Mouse (Mus musculus) intestine, embryonic 15.5 days (tissue): Measurements from ENCODE around the gene Ttll6. TPM values are rescaled to one million over a fixed set of nuclear protein-coding genes. Genes with fewer than 3 reads are reported as not detected.
A peak's percentile ranks its signal among the peaks of the same experiment; 100 is the strongest.
"Not testable (repeated sequence)": the region's sequence is repeated elsewhere in the genome, so short reads cannot be mapped to it uniquely, and the experiment has no call there.

Experiments used
- ATAC-seq: fragments of 200-750 bp; cut with Nextera tagmentation; 2 replicates; pipeline ENCODE4 v1.8.0; 2017; ENCODE audit warnings: moderate TSS enrichment, moderate library complexity
- H3K27ac ChIP-seq: fragments of 300-500 bp; sonication (generic); 2 replicates; pipeline ENCODE4 v1.5.1; 2015; ENCODE audit warnings: mild to moderate bottlenecking, inconsistent platforms
- H3K27me3 ChIP-seq: fragments of 300-500 bp; sonication (generic); replicated peaks from 2 replicates; pipeline ENCODE4 v1.6.1; 2015; ENCODE audit warnings: inconsistent platforms
- H3K36me3 ChIP-seq: fragments of 300-500 bp; sonication (generic); 2 replicates; pipeline ENCODE4 v1.6.1; 2015; ENCODE audit warnings: inconsistent platforms
- H3K4me1 ChIP-seq: fragments of 300-500 bp; sonication (generic); replicated peaks from 2 replicates; pipeline ENCODE4 v1.6.1; 2015; ENCODE audit warnings: inconsistent platforms
- H3K4me2 ChIP-seq: fragments of 300-500 bp; sonication (generic); replicated peaks from 2 replicates; pipeline ENCODE4 v1.6.1; 2015; ENCODE audit warnings: mild to moderate bottlenecking, inconsistent platforms
- H3K4me3 ChIP-seq: fragments of 300-500 bp; sonication (generic); replicated peaks from 2 replicates; pipeline ENCODE4 v1.5.1; 2015; ENCODE audit warnings: inconsistent platforms
- H3K9ac ChIP-seq: fragments of 300-500 bp; sonication (generic); 2 replicates; pipeline ENCODE4 v1.6.1; 2015; ENCODE audit warnings: inconsistent platforms
- H3K9me3 ChIP-seq: fragments of 300-500 bp; sonication (generic); 2 replicates; pipeline ENCODE4 v1.6.1; 2016; ENCODE audit warnings: inconsistent platforms
- WGBS: fragments of 180-500 bp; shearing (Covaris S2); methylation state at CpG from one replicate; pipeline ENCODE4 v1.1.7; 2015; 5-methylcytosine and 5-hydroxymethylcytosine counted together
- polyA plus RNA-seq: library from polyadenylated mRNA; unstranded; fragments of >200 nt; fragmentation: Nextera tagmentation; extraction: Ambion mirVana; gene quantifications from 2 replicates; pipeline ENCODE4 v1.2.1, GENCODE M21; 2015

Gene Ttll6
- polyA plus RNA-seq, 1 experiment from 2014 or later, result 0.40 TPM

DNA sequence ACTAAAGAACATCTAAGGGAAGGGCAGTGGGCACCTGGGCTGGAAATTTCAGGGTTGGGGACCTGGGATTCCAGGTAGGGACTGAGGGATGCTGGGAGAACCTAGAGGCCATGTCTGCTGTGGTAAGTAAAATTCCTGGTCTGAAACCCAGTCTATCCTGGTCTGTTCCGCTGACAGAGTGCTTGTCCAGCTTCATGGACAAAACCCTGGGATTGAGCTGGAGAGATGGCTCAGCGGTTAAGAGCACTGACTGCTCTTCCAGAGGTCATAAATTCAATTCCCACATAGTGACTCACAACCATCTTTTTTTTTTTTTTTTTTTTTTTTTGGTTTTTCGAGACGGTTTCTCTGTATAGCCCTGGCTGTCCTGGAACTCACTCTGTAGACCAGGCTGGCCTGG, 10.8 kb upstream of the Ttll6 start:
- H3K9me3 ChIP-seq, result not testable (repeated sequence)

DNA sequence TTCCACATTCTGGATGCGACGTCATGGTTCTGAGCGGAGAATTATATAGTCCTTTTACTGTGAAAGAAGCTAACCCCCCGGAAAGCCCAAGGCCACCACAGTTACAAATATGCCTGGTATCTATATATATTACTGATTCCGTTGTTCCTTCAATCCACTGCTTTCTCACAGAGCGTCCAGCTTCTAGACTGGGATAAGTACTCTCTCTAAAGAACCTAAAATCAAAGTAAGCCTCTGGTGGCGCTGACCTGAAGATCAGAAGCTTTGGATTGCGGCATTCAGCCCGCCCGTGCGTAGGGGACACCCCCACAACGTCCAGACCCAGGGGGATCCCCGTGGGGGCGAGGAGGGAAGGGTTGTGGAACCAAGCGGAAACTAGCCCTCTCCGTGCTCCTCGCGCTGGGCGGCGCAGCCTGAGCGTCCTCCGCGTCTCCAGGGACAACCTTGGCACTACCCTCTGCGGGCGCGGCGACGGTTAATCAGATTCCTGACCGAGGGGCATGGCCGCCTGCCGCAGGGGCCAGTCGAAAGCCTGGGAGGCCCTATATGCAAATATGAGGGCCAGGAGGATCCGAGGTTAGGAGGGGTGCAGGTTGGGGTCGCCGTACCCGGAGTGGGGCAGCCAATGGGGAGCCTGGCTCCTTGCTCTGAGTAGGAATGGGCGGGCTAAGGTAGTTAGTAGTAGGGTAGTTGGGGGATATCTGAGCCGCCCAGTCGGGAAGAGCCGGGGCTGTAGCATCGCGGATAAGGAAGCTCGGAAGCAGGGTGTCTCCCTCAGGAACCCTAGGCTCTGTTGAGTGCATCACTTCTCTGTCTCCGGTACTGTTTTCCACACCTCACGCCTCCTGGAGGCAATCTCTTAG, 9.3 kb upstream of the Ttll6 start:
- Histone ChIP-seq H3K27ac (no peak overlapping the region), H3K9ac (peak overlapping the region; percentile 54), H3K4me1 (peaks cover 7% of the 10 kb centered on the region; the same call in 1 of the 2 replicates), H3K4me3 (peak overlapping the region; percentile 44), H3K27me3 (peaks cover 17% of the 10 kb centered on the region), H3K4me2 (peak overlapping the region; percentile 92), H3K36me3 (no peaks in the 10 kb centered on the region), H3K9me3 (no peaks in the 10 kb centered on the region)
- ATAC-seq, result peak; percentile 76
- 2% methylated on average over 45 of the region's 45 CpGs for WGBS

More for the DNA sequence above, 10.8 kb upstream of the Ttll6 start:
- peaks cover 17% of the 10 kb centered on the region for H3K27me3 ChIP-seq
- H3K4me2 ChIP-seq, ATAC-seq, H3K4me3 ChIP-seq, H3K36me3 ChIP-seq, H3K27ac ChIP-seq, H3K4me1 ChIP-seq, H3K9ac ChIP-seq: not testable (repeated sequence)
- whole genome bisulfite sequencing, result 78% methylated on average over 2 of the region's 4 CpGs

DNA sequence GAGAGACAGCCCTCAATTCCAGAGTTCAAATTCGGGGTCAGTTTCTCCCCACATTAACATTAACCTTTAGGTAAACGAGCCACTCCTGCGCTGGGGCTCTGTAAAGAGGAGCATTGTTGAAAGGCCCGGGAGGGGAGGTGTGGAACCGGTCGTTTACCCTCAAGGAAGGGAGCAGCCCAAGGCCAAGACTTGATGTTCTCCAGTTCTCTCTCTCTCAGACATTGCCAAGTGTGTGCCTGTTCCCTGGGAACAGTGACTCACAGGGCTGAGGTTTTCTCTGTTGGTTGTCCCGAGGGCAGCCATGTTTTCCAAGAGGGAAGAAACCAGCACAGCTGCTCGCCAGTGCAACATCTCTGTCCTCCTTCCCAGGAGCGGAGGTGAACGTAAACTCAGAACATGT, 3.0 kb upstream of the Ttll6 start:
- Histone ChIP-seq H3K27me3 (0 out of 2 replicates have a peak, but pooled peaks cover 6% of the 10 kb centered on the region), H3K27ac (peak overlapping the region; percentile 54; the same call in 1 of the 2 replicates), H3K9me3 (no peaks in the 10 kb centered on the region), H3K9ac (no peak overlapping the region), H3K4me3 (no peak overlapping the region), H3K4me2 (no peak overlapping the region), H3K36me3 (no peaks in the 10 kb centered on the region), H3K4me1 (peaks cover 2% of the 10 kb centered on the region; the same call in 1 of the 2 replicates)
- peak; percentile 69 for ATAC-seq
- 33% methylated on average over 10 of the region's 10 CpGs for WGBS

DNA sequence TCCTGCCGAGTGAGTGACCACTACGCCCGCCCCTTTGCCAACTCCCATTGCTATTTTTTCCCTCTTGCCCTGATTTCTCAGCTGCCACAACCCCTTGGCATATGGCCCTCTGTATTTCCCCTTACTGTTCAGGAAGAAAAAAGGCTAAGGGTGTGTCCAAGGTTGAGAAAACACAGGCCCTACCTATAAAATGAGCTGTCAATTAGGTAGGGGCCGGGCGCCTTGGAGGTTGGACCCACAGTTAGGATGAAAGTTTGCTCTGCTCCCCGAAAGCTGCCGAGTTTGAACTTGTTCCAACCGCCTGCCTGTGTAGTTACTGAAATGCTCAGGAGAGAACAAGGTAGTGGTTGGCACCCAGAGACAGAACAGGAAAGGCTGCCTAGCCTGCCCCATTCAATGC, 2.3 kb downstream of the Ttll6 start:
- no peak overlapping the region; the same call in 1 of the 2 replicates for H3K27ac ChIP-seq
- no peaks in the 10 kb centered on the region for H3K9me3 ChIP-seq
- no peak overlapping the region for H3K9ac ChIP-seq
- H3K4me2 ChIP-seq, result no peak overlapping the region
- H3K4me1 ChIP-seq, result 0 out of 2 replicates have a peak, but pooled peaks cover 4% of the 10 kb centered on the region
- no peaks in the 10 kb centered on the region for H3K36me3 ChIP-seq
- no peaks in the 10 kb centered on the region for H3K27me3 ChIP-seq
- peak; percentile 48; the same call in 1 of the 2 replicates for ATAC-seq
- 56% methylated on average over 8 of the region's 8 CpGs for WGBS
- no peak overlapping the region for H3K4me3 ChIP-seq

DNA sequence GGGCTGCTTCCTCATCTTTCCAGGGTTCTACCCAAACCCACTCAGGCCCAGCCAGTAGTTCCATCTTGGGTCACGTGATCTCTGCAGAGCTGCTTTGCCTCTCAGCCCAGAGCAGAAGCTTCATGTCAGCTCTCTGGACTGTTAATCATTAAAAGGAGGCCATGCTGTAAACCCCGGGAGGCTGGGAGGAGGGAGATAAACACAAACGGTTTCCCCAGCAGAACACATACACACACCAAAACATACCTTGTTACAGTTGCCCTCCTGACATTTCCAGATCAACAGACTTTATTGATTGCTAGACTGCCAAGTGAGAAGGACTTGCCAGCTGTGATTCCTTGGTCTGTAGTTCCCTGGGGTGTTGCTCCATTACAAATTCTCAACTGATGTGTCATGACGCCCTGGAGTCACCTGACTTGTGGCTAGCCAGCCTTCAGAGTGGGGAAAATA, 7.2 kb downstream of the Ttll6 start:
- Histone ChIP-seq H3K4me2 (peak overlapping the region; percentile 10; the same call in 1 of the 2 replicates), H3K27ac (peak overlapping the region; percentile 38; the same call in 1 of the 2 replicates), H3K9me3 (no peaks in the 10 kb centered on the region), H3K27me3 (peaks cover 10% of the 10 kb centered on the region), H3K9ac (no peak overlapping the region), H3K36me3 (no peaks in the 10 kb centered on the region), H3K4me1 (peaks cover 3% of the 10 kb centered on the region; the same call in 1 of the 2 replicates), H3K4me3 (no peak overlapping the region)
- 3% methylated on average over 4 of the region's 4 CpGs for WGBS
- ATAC-seq, result peak; percentile 87

DNA sequence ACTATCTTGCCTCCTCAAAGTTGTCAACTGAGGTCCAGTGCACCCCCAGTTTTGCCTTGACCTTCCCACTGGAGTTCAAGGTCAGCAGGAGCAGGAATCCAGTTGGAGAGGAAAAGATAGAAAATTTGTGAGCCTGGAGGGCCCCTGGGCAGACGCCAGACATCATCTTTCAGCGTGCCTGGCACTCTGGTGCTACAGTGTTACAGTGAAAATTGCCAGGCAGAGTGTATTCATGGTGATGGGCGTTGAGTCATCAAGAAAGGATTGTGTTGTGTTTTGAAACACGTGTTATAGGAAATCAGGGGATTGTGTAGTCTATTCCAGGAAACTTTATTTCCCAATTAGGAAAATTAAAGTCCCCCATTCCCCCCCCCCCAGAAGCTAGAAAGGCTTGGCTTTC, 10.2 kb downstream of the Ttll6 start:
- peaks cover 2% of the 10 kb centered on the region for H3K4me1 ChIP-seq
- no peak overlapping the region for H3K9ac ChIP-seq
- no peaks in the 10 kb centered on the region for H3K36me3 ChIP-seq
- no peak overlapping the region for H3K27ac ChIP-seq
- 53% methylated on average over 4 of the region's 4 CpGs for WGBS
- H3K4me2 ChIP-seq, result no peak overlapping the region
- H3K27me3 ChIP-seq, result peaks cover 19% of the 10 kb centered on the region
- ATAC-seq, result no peak
- no peak overlapping the region for H3K4me3 ChIP-seq
- H3K9me3 ChIP-seq, result no peaks in the 10 kb centered on the region

DNA sequence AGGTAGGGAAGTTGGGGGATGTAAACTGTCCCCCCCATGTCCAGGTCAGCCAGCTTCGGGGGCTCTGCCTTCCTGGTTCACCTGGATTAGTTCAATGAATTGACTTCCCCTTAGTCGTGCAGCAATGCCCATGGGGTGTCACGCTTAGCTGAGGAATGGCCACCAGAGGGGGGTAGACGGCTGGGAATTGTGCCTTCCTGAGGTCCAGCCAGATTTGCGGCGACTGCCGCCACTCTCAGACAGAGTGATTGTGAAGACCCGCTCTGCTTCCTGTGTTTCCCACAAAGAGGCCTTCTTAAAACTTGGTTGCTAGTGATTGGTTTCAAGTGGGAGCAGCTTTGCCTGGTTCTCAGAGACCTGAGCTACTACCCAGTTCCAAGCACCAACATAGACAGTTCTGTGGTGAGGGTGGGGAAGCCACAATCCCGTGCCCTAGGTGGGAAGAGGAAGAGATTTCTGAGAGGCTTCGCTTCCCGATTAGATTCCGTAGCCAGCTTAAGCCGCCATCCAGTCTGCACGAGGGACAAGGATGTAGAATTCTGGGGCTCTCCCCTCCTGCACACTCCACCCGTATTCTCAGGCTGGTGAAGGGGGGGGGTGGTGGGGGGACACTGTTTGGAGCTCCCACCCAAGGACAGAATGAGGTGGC, 12.2 kb downstream of the Ttll6 start:
- 2% methylated on average over 15 of the region's 15 CpGs for WGBS
- H3K27ac ChIP-seq, result no peak overlapping the region
- peak overlapping the region; percentile 52 for H3K4me2 ChIP-seq
- ATAC-seq, result peak; percentile 74
- peaks cover 19% of the 10 kb centered on the region for H3K27me3 ChIP-seq
- peak overlapping the region; percentile 28; the same call in 1 of the 2 replicates for H3K9ac ChIP-seq
- no peak overlapping the region for H3K4me3 ChIP-seq
- no peaks in the 10 kb centered on the region for H3K9me3 ChIP-seq
- no peaks in the 10 kb centered on the region for H3K36me3 ChIP-seq
- peaks cover 2% of the 10 kb centered on the region for H3K4me1 ChIP-seq

DNA sequence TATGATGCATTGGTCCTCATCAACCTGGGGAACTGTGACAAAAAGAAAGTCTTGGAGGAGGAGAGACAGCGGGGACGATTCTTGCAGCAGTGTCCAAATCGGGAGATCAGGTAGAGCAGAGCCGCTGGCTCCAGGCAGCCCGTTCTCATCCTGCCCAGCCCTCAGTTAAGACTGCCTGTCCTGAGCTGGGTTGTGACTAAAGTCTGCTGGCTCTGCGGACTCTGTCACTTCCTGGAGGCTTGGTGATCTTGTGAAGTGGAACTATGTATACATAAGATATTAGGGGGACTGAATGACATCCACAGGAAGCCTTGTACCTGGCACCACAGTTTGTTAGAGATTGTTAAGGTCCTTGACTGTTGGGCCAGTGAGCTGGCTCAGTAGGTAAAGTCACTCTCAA, 13.9 kb downstream of the Ttll6 start:
- Histone ChIP-seq H3K9me3 (no peaks in the 10 kb centered on the region), H3K4me2 (no peak overlapping the region), H3K27ac (no peak overlapping the region), H3K27me3 (peaks cover 28% of the 10 kb centered on the region), H3K4me3 (no peak overlapping the region), H3K4me1 (no peaks in the 10 kb centered on the region; the same call in none of the 2 replicates), H3K9ac (no peak overlapping the region), H3K36me3 (no peaks in the 10 kb centered on the region)
- WGBS, result 56% methylated on average over 6 of the region's 6 CpGs
- ATAC-seq, result peak; percentile 66

DNA sequence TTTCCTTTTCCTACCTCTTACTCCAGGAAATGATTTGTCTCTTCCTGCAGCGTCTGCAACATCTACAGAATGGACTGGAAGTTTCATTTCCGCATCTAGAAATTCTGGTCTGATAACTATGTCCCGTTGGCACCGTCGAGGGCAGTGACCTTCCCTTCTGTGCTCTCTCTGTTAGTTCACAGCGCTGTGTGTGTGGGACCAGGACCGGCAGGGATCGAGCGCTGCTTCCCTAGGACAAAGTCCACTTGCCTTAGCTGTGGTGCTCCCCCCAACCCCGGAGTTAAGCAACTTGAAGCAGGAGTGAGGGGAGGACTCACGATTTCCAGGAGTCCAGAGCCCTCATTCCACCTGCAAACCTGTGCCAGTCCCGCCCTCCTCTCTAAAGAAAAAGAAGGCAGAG, 31.2 kb downstream of the Ttll6 start:
- H3K4me1 ChIP-seq, result no peaks in the 10 kb centered on the region
- H3K27ac ChIP-seq, result no peak overlapping the region
- ATAC-seq, result no peak
- H3K4me2 ChIP-seq, result peak overlapping the region; percentile 31
- H3K27me3 ChIP-seq, result peaks cover 53% of the 10 kb centered on the region
- no peaks in the 10 kb centered on the region for H3K9me3 ChIP-seq
- H3K9ac ChIP-seq, result no peak overlapping the region
- WGBS, result 50% methylated on average over 12 of the region's 12 CpGs
- H3K36me3 ChIP-seq, result no peaks in the 10 kb centered on the region
- no peak overlapping the region for H3K4me3 ChIP-seq

DNA sequence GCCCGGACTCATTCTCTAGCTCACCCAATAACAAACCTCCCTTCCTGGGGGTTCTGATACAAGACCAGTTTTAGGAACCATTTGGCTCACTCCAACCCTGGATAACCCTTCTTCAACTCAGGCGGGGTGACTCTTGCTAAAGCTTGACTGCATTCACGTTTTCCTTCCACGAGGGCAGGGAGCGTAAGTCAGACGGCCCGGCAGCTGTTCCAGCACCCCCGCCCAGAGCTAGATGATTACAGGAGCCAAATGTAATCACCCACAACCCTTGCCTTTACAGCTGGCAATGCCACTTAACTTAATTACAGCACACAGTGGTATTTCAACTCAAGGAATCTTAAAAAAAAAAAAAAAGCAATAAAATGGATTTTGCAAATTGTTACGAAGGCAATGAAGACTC, 34.5 kb downstream of the Ttll6 start:
- H3K36me3 ChIP-seq, result no peaks in the 10 kb centered on the region
- 25% methylated on average over 9 of the region's 9 CpGs for WGBS
- no peak overlapping the region for H3K27ac ChIP-seq
- no peak for ATAC-seq
- H3K4me1 ChIP-seq, result peaks cover 4% of the 10 kb centered on the region; the same call in 1 of the 2 replicates
- no peak overlapping the region for H3K4me2 ChIP-seq
- no peaks in the 10 kb centered on the region for H3K9me3 ChIP-seq
- no peak overlapping the region for H3K4me3 ChIP-seq
- H3K9ac ChIP-seq, result no peak overlapping the region
- peaks cover 86% of the 10 kb centered on the region for H3K27me3 ChIP-seq

DNA sequence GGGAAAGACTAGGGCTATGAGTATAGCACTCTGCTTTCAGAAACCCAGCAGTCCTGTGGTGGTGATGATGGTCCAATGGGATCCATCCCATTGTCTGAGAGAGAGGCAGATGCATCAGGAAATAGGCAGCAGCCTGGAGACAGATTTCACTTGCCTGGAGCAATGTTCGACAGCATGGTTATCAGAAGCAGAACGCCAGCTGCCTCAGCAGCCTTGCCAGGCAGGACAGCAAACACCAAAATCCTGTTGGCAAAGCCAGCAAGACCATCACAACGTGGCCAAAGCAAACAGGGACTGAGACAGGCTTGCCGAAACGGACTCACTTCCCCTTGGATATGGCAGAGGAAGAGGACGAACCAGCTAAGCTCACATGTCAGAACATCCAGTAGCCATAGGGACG, 35.4 kb downstream of the Ttll6 start:
- 20% methylated on average over 7 of the region's 7 CpGs for WGBS
- Histone ChIP-seq H3K27me3 (peaks cover 95% of the 10 kb centered on the region), H3K4me3 (no peak overlapping the region)

DNA sequence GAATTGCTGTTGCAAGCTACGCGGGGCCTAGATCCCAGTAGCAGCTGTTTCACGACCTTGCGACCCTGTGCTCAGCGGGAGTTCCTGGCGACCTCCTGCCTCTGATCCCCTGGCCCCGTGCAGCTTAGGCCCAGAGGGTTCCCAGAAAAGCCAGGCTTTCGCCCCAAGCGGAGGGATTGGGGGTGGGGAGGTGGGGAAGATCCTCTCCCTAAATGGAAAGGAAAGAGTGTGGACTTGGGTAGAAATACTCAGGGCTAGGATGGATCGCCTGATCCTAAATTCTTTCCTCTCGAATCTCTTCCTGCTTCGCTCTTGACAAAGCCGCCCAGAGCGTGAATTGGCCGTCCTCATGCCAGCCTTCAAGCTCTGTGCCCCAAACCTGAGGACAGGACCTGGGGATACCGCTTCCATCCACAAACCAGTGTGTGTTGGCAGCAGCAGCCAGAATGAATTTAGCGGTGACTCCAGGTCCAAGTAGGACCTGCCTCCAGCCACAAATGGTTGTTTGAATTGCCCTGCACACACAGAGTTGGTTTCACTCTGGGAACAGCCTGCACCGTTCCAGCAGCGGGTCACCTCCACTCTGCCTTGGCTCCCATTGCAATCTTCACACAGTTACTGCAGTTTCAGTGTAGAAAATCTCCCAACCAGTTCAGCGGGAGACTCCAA, 37.3 kb downstream of the Ttll6 start:
- no peak for ATAC-seq
- no peak overlapping the region for H3K4me2 ChIP-seq
- peaks cover 5% of the 10 kb centered on the region; the same call in 1 of the 2 replicates for H3K4me1 ChIP-seq
- H3K4me3 ChIP-seq, result no peak overlapping the region
- no peak overlapping the region for H3K27ac ChIP-seq
- H3K9ac ChIP-seq, result no peak overlapping the region
- no peaks in the 10 kb centered on the region for H3K36me3 ChIP-seq
- H3K9me3 ChIP-seq, result no peaks in the 10 kb centered on the region
- peaks cover 94% of the 10 kb centered on the region for H3K27me3 ChIP-seq
- WGBS, result 17% methylated on average over 20 of the region's 20 CpGs

More for the DNA sequence above, 35.4 kb downstream of the Ttll6 start:
- no peaks in the 10 kb centered on the region for H3K36me3 ChIP-seq
- H3K9me3 ChIP-seq, result no peaks in the 10 kb centered on the region
- no peak overlapping the region for H3K27ac ChIP-seq
- peaks cover 5% of the 10 kb centered on the region; the same call in 1 of the 2 replicates for H3K4me1 ChIP-seq
- H3K4me2 ChIP-seq, result no peak overlapping the region
- ATAC-seq, result no peak
- no peak overlapping the region for H3K9ac ChIP-seq
